Mouse (Mus musculus) thymus, adult 2 months (tissue): Measurements from ENCODE around the gene Timm17a.

Experiments
- CTCF ChIP-seq: fragments of 200-500 bp; IDR thresholded peaks from 2 replicates; pipeline ENCODE4 v1.5.1; 2012; ENCODE audit warnings: mild to moderate bottlenecking, control low read depth, low read length, moderate library complexity, borderline replicate concordance; ENCODE audit not compliant: control insufficient read depth, poor library complexity, insufficient read depth; ENCODE audit errors: extremely low read depth
- POLR2A ChIP-seq: fragments of 200-500 bp; IDR thresholded peaks from 2 replicates; pipeline ENCODE4 v1.6.1; 2012; ENCODE audit warnings: mild to moderate bottlenecking, low read length, control low read depth, moderate library complexity; ENCODE audit not compliant: control insufficient read depth, poor library complexity, insufficient read depth; ENCODE audit errors: extremely low read depth

GRCm38 (mm10) chr1:135325934-135326333 is 12.4 kb upstream of the Timm17a start:
- TF ChIP-seq POLR2A (no peak), CTCF (no peak)
